Mouse (Mus musculus): ENCODE measurements around the gene Serinc5.
"Not testable (repeated sequence)": the region's sequence is repeated elsewhere in the genome, so short reads cannot be mapped to it uniquely, and the experiment has no call there.

Serinc5 gene

DNA sequence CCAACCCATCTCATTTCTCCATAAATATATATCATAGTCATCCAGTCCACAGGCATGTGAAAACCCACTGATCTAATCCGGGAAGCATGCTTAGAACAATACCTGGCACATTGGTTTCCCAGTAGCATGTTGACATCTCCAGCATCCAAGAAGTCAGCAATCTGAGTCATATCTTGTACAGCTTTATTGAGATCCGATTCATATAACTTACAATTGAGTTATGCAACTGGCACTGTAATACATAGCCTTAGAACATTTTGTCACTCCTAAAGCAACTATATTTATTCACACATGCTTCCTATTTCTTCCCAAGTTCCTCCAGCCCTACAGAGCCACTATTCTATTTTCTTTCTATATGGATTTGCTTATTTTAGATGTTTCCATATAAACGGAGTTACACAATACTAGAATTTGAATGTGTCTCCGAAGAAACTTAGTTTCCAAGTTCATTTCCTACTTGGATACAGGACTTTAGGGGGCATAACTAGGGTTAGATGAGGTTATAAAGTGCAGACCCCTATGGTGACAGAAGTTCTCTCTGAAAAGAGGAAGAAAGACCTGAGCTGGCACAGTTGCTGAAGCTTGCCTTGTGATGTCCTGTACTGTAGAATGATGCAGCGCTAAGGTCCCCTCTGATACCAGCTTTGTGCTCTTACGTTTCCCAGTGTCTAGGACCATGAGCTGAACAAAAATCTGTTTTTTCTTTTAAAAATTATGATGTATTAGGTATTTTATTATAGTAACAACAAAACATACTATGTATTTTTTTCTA lies 57.5 kb downstream of the Serinc5 start:
- no peak for DNase-seq

DNA sequence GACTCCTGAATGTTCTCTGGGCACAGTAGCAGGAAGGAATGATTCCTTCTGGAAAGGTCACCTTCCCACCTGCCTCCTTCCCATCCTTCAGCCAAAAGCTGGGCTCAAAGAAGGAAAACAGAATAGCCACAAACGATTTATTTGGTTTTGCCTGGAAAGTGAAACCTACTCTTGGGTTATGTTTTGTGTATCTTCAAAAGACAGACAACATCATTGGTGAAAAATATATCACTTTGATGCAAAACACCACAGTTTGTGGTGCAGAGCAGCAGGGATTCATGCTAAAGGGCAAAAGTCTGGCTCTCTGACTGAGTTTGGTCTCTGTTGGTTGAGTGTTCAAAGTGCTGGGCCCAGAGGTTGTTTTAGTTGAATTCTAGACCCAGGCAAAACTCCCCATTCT lies 60.8 kb downstream of the Serinc5 start:
- no peak for DNase-seq

DNA sequence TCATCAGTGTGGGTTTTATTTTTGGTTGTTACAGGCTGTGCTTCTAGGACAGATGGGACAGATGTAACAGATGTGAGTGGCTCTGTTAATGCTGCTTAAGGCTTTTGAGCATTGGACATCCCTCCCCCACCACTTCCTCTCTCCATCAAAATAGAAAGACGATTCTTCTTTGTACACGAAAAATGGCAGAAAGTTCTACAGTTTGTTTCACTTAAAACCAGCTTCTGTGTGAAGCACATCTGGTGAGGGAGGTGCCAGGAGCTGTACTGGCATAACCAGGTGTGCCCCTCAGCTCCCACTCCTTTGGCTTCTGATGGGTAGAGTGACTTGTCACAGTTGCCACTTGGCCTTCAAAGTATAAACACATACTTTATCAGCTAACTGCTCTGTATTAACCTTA lies 63.8 kb downstream of the Serinc5 start:
- DNase-seq: no peak

DNA sequence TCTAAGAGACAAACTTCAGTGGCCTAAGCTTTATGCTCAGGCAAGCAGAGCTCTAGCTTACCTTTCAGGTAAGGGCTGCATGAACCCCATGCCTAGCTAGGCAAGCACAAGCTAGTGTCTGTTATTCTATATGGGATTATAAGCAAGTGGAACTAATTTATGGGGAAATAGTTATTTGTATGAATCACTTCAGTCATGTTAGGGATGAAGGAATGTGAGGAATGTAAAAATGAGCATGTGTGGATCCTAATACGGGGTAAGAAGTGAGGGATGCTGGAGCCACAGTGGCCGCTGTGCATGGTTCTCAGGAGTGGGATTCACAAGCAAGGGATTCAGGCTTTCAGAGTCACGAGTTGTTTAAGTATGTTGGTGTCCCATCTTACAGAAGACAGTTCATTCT lies 64.4 kb downstream of the Serinc5 start:
- no peak for DNase-seq

DNA sequence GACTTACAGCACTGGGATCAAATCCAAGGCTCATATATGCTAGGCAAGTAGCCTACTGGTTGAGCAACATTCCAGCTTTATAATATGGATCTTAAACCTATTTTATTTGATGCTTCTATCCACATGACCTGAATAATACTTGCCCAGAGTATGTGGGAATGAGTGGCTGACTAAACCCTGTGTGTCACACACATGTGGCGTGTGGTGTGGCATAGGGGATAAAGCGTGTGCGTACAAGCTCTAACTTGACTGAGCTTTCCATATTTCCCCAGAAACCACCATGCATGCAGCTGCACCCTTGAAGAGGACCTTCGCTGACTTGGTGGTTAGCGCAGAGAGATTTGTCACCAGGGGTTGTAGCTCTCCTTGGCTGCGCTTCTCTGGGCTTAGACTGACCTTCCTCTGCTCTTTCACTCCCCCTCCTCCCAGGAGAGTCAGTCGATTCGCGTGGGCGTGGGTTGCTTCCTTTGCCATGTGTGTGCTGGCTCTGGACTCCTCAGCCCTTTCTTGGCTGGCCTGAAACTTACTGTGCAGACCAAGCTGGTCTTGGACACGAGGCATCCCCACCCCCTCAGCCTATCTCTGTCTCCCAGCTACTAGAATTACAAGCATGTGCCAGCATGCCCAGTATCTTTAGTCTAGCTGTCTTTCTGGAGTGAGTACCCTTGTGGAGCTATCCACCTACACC lies 65.2 kb downstream of the Serinc5 start:
- DNase-seq: peak; percentile 39 to 55

DNA sequence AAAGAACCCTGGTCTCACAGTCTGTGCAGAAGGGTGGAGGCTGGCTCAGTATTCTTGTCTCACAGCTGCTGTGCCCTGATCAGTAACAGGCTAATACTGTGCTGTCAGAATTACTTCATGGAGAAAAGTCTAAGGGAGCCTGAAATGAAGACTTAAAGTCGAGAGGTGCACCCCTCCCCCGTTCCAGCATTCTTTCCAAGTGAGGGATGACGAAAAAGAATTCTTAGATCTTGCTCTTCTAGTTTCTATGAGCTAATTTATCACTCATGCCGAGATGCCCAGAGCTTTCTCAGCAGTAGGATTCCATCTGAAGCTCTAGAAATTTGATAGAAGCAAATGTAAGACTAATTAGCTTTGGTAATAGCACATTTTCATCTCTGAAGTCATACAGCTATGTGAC lies 66.8 kb downstream of the Serinc5 start:
- peak; percentile 15 to 27 for DNase-seq

DNA sequence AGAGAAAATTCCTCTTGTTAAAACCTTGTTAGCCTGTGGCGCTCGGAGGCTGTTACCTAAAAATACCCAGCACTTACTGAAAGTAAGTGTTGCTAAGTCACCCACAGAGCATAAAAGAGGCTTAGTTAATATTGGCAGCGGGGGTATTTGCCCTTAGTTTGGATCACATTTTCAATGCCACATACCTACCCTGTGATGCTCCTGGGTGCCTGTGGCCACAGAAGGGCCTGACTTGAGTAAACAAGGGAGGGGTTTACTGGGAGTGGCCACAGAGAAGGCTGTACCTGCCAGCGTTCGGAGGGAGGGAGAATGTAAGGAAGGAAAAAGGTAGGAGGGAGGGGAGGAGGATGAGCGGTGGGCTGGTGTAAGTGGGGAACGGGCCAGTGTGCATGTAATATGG lies 68.8 kb downstream of the Serinc5 start:
- no peak for DNase-seq

DNA sequence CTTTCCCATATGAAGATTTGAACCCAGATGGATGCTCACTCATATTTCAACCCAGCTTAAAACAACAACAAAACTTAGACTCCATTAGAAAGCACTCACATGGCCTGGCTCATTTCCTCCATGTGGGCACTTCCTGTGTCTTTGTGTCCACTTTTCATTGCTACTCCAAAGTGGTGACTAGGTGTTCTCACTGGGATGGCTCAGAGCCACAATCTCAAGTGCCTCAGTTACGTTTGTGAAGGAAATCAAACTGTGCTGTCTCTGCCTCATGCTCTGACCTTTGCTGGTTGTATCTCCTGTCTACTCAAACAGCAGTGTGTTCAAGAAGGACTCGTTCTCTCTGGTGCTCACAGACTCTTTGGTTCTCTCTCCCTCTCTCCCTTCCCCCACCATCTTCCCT lies 70.7 kb downstream of the Serinc5 start:
- DNase-seq: no peak

DNA sequence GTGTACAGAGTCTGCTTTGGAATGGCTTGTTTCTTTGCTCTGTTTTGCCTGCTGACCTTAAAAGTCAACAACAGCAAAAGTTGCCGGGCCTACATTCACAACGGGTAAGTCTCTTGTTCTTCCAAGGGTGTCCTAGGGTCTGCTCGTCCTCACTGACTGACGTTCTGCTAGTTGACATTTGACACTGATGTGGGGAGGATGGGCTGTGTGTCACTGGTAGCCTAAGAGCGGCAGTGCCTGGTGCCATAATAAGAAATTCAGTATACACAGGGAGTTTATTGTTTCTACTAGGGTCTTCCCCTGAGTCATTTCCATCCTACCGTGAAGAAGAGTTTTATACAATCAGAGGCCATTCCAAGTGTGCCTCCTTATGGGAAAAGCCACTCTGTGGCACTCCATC lies 71.9 kb downstream of the Serinc5 start:
- DNase-seq: no peak

DNA sequence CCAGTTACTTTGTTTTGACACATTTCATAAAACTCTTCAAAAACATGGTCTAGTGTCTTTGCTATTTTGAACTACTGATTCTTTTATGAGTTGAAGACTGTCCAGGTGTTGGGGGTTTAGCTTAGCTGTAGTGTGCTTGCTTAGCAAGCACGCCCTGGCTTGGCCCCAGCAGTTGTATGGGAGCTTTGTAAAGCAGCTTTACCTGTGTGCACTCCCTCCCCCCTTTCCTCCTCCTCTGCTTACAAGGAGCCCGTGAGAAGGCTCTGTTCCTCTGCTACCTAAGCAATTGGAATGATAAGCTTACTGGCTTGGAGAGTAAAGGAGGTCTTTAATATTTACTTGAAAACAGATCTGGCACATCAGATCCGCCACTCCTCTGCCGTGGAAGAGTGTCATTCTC lies 72.6 kb downstream of the Serinc5 start:
- no peak for DNase-seq

DNA sequence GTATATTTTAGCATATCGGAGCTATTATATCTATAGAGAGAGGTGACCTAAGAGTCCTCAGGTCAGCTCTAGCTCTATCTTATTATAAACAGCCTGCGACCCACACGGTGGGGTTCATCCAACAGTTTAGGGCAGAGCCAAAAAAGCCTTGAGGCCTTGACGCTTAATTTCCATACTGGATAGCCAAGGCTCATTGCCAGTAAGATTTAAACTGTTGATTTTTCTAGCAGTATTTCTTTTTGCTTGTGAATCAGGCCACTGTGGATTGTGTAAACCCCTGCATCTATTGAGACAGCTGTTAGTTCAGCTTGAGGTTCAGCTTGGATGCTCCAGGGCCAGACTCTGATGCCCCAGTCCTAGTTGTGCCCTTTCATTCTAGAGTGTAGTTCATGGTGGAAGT lies 73.4 kb downstream of the Serinc5 start:
- no peak for DNase-seq

DNA sequence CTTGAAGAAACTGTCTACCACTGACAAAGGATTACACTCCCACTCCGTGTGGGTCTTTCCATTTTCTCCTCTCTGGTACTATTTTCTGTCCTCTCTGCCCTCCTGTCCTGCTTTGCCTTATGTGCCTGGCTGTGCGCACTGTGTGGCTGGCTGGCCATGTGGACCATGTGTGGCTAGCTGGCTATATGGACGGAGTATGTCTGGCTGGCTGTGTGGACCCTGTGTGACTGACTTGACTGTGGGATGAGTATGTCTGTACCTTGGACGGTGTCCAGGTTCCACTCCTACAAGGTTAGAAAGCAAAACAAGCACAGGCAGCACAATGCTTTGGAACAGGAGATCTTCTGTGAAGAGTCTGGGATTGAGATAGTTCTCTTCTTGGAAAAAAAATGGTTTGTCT lies 74.4 kb downstream of the Serinc5 start:
- DNase-seq: no peak

DNA sequence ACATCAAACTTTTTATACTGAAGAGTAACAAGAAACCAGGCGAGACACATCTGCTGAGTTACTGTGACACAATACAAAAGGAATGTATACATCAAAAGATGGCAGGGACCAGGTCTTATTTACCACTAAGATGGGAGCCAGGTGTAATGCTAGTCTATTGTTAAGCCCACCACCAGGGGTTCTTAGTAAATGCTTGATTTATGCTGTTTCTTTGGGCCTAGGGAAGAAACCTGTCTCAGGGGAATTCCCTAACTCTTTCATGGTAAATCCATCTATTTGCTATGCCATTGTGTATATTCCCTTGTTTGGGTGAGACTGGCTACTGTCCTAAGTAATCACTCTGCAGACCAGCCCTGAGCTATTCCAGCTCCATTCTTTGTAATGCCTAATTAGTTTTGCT lies 76.3 kb downstream of the Serinc5 start:
- DNase-seq: not testable (repeated sequence)

DNA sequence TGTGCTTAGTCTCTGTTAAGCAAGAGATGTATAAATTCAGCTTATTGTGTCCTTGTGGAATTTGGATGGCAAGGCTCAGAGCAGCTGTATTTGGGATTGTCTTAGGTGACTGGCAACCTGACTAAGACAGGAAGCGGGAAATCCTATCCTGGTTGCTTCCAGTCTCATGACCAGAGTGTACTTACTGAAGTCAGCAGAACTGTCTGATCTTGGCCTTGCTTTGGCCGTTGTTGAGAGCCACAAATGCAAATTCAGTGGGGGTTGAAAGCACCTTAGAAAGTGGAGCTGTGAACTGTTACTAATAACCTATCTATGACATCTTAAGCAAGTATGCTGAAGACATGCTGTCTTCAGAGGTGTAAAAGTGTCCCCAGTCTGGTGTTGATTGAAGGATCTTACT lies 78.2 kb downstream of the Serinc5 start:
- no peak for DNase-seq

DNA sequence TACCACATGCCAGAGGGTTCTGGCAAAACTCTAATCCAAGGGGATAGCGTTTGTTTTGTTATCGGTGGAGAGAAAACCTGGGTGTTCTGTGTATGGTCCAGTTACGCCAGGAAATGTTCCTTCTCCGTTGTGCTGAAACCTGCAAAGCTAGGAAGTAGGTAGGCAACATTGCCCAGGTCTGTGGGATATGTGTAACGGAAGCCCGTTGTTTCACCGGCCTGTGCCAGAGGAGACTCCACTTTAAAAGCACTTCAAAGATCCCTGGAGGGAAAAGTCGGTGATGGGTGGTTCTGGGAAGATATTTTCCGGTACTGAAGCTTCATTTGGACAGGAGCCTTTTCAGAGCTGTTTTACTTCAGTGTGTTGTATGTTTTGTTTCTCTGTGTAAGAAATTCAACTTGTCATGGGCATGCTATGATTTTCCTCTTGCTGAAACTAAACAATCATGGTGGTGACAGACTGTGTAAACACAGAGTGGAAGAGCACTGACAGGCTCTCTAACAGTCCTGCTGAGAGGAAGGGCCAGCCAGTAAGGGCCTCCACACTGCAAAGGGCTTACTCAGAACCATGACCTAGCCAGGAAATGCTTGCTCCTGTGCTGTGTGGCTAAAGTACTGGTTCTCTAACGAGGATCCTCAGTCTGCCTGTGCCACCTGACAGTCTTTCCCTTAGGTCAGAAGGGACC lies 83.1 kb downstream of the Serinc5 start:
- DNase-seq: no peak

DNA sequence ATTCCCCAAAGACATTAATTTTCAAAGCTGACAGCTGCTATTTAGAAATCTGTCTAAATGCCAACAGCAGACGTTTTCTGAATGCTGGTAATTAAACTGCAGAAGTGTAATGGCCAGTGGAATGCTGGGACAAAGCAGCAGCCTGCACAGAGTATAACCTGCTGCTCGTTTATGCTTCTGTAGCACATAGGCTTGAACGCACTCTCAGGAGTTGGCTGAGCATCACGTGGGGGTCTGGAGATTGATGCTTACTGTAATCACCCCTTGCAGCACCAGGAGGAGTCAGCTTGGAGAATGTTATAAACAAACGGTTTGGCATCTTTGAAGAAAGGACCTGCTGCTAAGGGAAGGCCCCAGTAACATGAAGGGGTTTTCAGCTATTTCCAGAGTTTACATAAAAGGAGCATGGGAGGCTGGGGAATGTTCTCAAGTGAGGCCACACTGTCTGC lies 85.6 kb downstream of the Serinc5 start:
- no peak for DNase-seq

DNA sequence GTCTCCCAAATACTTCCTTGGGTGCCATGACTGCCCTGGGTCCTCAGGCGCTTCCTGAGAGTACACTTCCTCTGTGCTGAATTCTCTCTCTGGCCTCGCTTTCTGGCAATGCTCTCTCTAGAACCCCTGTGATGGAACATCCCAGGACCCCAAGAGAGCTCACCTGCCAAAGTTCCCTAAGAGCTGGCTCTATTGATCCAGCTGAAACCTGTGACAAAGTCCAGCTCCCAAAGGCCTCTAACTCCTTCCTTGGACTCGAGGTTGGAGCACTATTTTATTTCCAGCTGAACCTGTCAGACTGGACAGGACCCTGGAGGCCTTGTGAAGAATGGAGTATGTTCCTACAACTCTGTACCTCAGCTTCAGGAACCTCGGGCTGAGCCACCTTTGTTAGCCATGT lies 86.2 kb downstream of the Serinc5 start:
- DNase-seq: no peak

DNA sequence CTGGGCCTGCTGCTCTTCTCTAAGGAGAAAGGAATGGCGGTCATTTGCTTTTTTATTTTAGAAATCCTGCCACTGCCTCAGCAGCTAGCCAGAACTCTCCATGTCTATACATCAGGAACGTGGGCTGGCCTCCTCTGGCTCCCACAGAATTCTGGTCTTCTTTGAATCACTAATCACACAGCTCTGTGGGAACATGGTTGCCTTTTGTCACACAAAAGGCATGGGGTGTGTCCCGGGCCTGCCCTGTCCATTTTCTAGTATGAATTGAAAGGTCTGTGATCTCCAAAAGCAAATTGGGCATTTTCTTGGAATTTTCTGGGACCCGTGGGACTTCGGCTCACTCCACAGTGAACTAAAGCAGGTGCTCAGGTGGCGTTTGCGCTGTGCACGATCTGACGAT lies 87.9 kb downstream of the Serinc5 start:
- DNase-seq: no peak

DNA sequence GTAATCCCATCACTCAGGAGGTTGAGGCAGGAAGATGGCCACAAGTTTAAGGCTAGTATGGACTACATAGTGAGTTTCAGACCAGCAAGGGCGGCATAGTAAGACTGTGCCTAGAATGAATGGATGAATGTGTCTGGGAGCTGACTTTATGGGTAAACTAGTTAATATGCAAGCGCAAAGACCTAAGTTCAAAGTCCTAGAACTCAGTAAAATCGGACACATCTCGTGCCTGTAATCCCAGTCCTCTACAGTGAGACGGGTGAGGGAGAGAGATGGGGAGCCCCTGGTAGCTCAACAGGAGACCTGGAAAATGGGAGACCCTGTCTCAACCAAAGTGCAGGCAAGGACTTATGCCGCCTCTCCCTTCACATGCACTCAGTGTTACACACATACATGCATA lies 88.5 kb downstream of the Serinc5 start:
- DNase-seq: no peak

DNA sequence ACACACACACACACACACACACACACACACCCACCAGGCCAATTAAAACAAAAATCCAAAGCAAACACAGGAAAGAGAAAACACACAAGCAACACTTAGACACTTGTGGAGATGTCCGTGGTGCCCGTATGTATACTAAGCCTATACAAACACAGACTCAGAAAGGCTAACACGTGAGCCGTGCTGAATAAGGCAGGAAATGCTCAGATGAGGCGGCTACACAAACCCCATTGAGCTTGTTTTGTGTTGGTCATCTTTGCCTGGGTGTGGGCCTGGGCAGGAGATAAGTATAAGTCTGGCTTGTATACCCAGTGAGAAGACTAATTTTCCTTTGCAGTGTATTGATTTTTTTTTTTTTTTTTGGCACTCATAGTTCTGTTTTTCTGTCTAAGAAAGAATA lies 91.1 kb downstream of the Serinc5 start:
- no peak for DNase-seq

DNA sequence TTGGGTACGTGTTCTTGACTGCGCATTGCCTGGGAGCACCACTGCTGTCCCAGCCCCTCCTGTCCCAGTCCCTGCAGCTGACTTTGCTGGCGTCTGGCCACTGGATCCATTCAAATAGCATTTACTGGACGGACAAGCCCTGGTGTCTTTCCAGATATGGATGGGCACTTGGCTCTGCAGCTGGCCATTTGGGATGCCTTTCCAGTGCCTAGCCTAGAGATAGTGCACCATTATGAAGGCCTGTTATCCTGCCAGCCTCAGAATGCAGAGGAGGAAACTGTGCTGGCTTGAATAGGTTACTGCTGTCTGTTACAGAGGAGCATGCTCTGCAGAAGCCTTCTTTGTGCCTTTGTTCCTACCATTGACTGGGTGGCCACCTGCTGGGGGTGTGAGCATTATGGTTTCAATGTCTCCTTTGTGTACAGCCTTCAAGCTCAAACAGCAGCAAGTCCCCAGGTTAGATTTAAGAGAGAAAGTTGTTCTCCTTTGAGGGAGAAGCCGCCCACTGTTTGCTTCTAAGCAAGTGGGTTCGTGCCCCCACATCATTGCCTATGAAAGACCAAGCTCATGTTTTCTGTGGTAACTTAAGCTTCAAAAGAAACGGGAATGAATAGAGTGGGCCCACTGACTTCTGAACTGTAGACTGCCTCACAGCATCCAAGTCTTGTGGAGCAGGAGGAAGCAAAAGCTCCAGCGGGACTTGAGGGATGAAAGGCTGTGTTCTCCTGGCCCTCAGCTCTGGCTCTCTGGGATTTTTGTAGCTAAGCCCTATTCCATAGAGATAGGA lies 92.5 kb downstream of the Serinc5 start:
- DNase-seq: no peak

DNA sequence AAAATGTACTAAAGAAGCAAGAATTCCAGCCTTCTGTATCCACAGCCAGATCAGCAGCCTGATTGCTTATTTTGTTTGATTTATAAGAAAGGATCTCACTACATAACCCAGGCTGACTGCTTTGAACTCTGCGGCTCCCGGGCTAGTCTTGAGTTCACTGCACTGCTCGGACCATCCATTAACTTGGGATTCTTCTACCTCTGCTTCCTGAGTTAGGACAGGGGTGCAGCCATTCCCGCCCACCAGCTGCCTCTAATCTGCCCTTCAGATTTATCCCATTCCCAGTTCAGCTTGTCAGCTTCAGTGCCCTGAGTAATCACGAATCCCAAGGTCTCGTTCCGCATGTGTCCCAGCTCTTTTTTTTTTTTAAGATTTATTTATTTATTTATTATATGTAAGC lies 93.3 kb downstream of the Serinc5 start:
- DNase-seq: peak; percentile 13 to 31

DNA sequence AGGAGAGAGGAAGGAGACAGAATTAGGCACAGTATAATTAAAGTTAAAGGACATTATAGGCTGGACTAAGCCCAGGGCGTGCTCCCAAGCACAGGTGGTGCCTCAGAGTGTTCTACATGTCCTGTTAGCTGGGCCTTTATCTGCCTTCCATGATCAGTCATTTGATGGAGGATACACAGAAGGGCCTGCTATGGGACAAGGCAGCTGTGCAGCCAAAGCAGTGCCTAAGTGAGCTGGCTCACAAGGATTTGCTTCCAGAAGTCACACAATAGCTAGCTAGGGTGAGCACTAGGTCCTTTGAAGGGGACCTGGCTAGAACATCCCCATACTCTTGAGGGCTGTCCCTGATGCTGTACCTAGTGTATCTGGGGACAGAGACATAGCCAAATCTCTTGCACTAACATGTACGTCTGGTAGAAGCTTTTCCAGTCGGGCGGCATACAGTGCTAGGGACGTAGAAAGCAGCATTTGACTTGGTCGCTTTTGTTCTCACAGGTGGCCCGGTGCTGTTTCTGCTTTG lies 94.2 kb downstream of the Serinc5 start:
- no peak for DNase-seq

Data from kidney, postnatal 4 days (tissue).